Mouse (Mus musculus) brain, embryonic 14.5 days (tissue): ENCODE results near the gene 0610040J01Rik. TPM values are rescaled to one million over a fixed set of nuclear protein-coding genes. Genes with fewer than 3 reads are reported as not detected.

ENCODE experiments used
- DNase-seq: peaks from one replicate; pipeline ENCODE4 v3.0.0-alpha.2; 2011; ENCODE audit warnings: low read depth
- CTCF ChIP-seq: fragments of 200-500 bp; IDR thresholded peaks from 2 replicates; pipeline ENCODE4 v1.5.1; 2012; ENCODE audit warnings: inconsistent platforms, mild to moderate bottlenecking, moderate library complexity, borderline replicate concordance; ENCODE audit not compliant: insufficient read depth, insufficient read length; ENCODE audit errors: extremely low read depth
- POLR2A ChIP-seq: fragments of 200-500 bp; IDR thresholded peaks from 2 replicates; pipeline ENCODE4 v1.6.1; 2012; ENCODE audit warnings: mild to moderate bottlenecking, inconsistent platforms, borderline replicate concordance; ENCODE audit not compliant: poor library complexity, insufficient read depth, insufficient read length, severe bottlenecking; ENCODE audit errors: extremely low read depth
- polyA plus RNA-seq: library from polyadenylated mRNA; depleted of rRNA; stranded (reverse); fragments of >200 nt; gene quantifications from 2 replicates; pipeline ENCODE4 v1.2.3, GENCODE M21; 2012; rRNA removed

The 0610040J01Rik gene
- polyA plus RNA-seq, 1 experiment: 2.0 TPM

DNA sequence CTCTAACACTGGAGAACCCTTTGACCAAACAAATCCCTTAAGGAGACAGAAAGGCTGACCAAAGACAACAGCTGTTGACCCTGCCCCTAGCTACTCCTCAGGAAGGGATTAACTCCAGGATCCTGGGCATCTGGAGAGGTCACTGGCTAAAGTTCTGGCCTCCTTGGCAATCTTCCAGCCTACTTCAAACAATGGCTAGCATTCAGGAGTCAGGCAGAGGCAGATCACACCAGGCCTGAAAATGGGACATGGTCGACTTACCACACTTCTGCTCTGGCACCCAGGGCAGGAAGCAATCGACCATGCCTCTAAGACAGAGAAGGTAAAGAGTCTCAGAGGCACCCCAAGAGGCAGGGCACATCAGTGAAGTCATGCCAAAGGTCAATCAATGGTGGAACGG, 137.0 kb downstream of the 0610040J01Rik start:
- peak; percentile 7 for DNase-seq
- TF ChIP-seq CTCF (no peak), POLR2A (no peak)

Other genes starting within 250 kb of the 0610040J01Rik start
- 3.1 and 9.1 TPM in 2 replicates for gene Nwd2, start 163.3 kb upstream of the 0610040J01Rik start, polyA plus RNA-seq
- gene Rell1, start 156.5 kb downstream of the 0610040J01Rik start, polyA plus RNA-seq: 8.0 and 8.1 TPM in 2 replicates